Mouse (Mus musculus) liver, embryonic 15.5 days (tissue): ENCODE data around the gene Atp7b. TPM values are rescaled to one million over a fixed set of nuclear protein-coding genes. Genes with fewer than 3 reads are reported as not detected.
A peak's percentile ranks its signal among the peaks of the same experiment; 100 is the strongest.

Experiments used
- ATAC-seq: fragments of 200-750 bp; cut with Nextera tagmentation; 2 replicates; pipeline ENCODE4 v1.8.0; 2017; ENCODE audit warnings: moderate number of reproducible peaks, mild to moderate bottlenecking, moderate library complexity; ENCODE audit not compliant: insufficient read depth
- H3K27ac ChIP-seq: fragments of 300-500 bp; sonication (generic); replicated peaks from 2 replicates; pipeline ENCODE4 v1.5.1; 2015; ENCODE audit warnings: mild to moderate bottlenecking, inconsistent platforms
- H3K27me3 ChIP-seq: fragments of 300-500 bp; sonication (generic); 2 replicates; pipeline ENCODE4 v1.6.1; 2015; ENCODE audit warnings: mild to moderate bottlenecking, inconsistent platforms
- H3K36me3 ChIP-seq: fragments of 300-500 bp; sonication (generic); replicated peaks from 2 replicates; pipeline ENCODE4 v1.6.1; 2015; ENCODE audit warnings: moderate library complexity, mild to moderate bottlenecking, inconsistent platforms
- H3K4me1 ChIP-seq: fragments of 300-500 bp; sonication (generic); replicated peaks from 2 replicates; pipeline ENCODE4 v1.6.1; 2015; ENCODE audit warnings: inconsistent platforms
- H3K4me2 ChIP-seq: fragments of 300-500 bp; sonication (generic); 2 replicates; pipeline ENCODE4 v1.6.1; 2015; ENCODE audit warnings: moderate library complexity, mild to moderate bottlenecking, inconsistent platforms
- H3K4me3 ChIP-seq: fragments of 300-500 bp; sonication (generic); replicated peaks from 2 replicates; pipeline ENCODE4 v1.5.1; 2015; ENCODE audit warnings: mild to moderate bottlenecking, inconsistent platforms
- H3K9ac ChIP-seq: fragments of 300-500 bp; sonication (generic); 2 replicates; pipeline ENCODE4 v1.6.1; 2015; ENCODE audit warnings: moderate library complexity, mild to moderate bottlenecking, inconsistent platforms
- H3K9me3 ChIP-seq: fragments of 300-500 bp; sonication (generic); replicated peaks from 2 replicates; pipeline ENCODE4 v1.6.1; 2016; ENCODE audit warnings: inconsistent platforms
- WGBS: fragments of 180-500 bp; shearing (Covaris S2); methylation state at CpG from one replicate; pipeline ENCODE4 v1.1.7; 2015; ENCODE audit warnings: mixed read lengths; ENCODE audit not compliant: insufficient replicate concordance; 5-methylcytosine and 5-hydroxymethylcytosine counted together
- polyA plus RNA-seq: library from polyadenylated mRNA; unstranded; fragments of >200 nt; fragmentation: Nextera tagmentation; extraction: Ambion mirVana; gene quantifications from 2 replicates; pipeline ENCODE4 v1.2.1, GENCODE M21; 2015

The Atp7b gene
- 11.6 and 12.3 TPM in 2 replicates for polyA plus RNA-seq

GRCm38 (mm10) chr8:22059821-22060445 lies at the start of gene Atp7b:
Gene Atp7b (minus strand): TSS chr8:22060305.
- peak within 1 kb of the TSS; percentile 78 for H3K4me3 ChIP-seq
- peak within 1 kb of the TSS; percentile 90 for H3K4me2 ChIP-seq
- H3K9ac ChIP-seq, result peak within 1 kb of the TSS; percentile 87
- peak; percentile 66 for ATAC-seq
- H3K36me3 ChIP-seq, result peaks cover 23% of the 10 kb centered on the region
- H3K9me3 ChIP-seq, result no peaks in the 10 kb centered on the region
- peak within 1 kb of the TSS; percentile 83 for H3K27ac ChIP-seq
- peaks cover 59% of the 10 kb centered on the region for H3K4me1 ChIP-seq
- under 1% methylated on average over 44 of the region's 46 CpGs for WGBS
- no peaks in the 10 kb centered on the region for H3K27me3 ChIP-seq

- H3K4me3 ChIP-seq, result no peak overlapping the region
- H3K27me3 ChIP-seq, result no peaks in the 10 kb centered on the region
- ATAC-seq, result no peak
- no peaks in the 10 kb centered on the region for H3K4me1 ChIP-seq
- no peak overlapping the region for H3K9ac ChIP-seq
- H3K36me3 ChIP-seq, result no peaks in the 10 kb centered on the region
- H3K9me3 ChIP-seq, result no peaks in the 10 kb centered on the region
- WGBS, result 61% methylated on average over 4 of the region's 4 CpGs
- H3K27ac ChIP-seq, result no peak overlapping the region
- H3K4me2 ChIP-seq, result no peak overlapping the region
Measured at GRCm38 (mm10) chr8:22107020-22107419, 46.9 kb upstream of the Atp7b start.

GRCm38 (mm10) chr8:22091568-22091967 lies 31.5 kb upstream of the Atp7b start:
- no peak for ATAC-seq
- Histone ChIP-seq H3K4me2 (no peak overlapping the region), H3K27me3 (no peaks in the 10 kb centered on the region), H3K36me3 (no peaks in the 10 kb centered on the region), H3K4me1 (no peaks in the 10 kb centered on the region), H3K9ac (no peak overlapping the region), H3K4me3 (no peak overlapping the region), H3K9me3 (no peaks in the 10 kb centered on the region), H3K27ac (no peak overlapping the region)
- 49% methylated on average over 8 of the region's 8 CpGs for WGBS

- Histone ChIP-seq H3K4me2 (no peak overlapping the region), H3K4me3 (no peak overlapping the region), H3K4me1 (no peaks in the 10 kb centered on the region), H3K36me3 (no peaks in the 10 kb centered on the region), H3K27me3 (no peaks in the 10 kb centered on the region), H3K9me3 (no peaks in the 10 kb centered on the region), H3K27ac (no peak overlapping the region), H3K9ac (no peak overlapping the region)
- no peak for ATAC-seq
- 82% methylated on average over 4 of the region's 4 CpGs for WGBS
Measured at GRCm38 (mm10) chr8:22089226-22089625, 29.1 kb upstream of the Atp7b start.

- no peak overlapping the region for H3K9ac ChIP-seq
- ATAC-seq, result no peak
- WGBS, result 62% methylated on average over 9 of the region's 9 CpGs
- H3K27me3 ChIP-seq, result no peaks in the 10 kb centered on the region
- H3K4me2 ChIP-seq, result no peak overlapping the region
- H3K4me3 ChIP-seq, result no peak overlapping the region
- no peaks in the 10 kb centered on the region for H3K9me3 ChIP-seq
- H3K36me3 ChIP-seq, result no peaks in the 10 kb centered on the region
- H3K4me1 ChIP-seq, result 0 out of 2 replicates have a peak, but pooled peaks cover 3% of the 10 kb centered on the region
- no peak overlapping the region for H3K27ac ChIP-seq
Measured at GRCm38 (mm10) chr8:22079313-22080007, 19.4 kb upstream of the Atp7b start.

GRCm38 (mm10) chr8:22061126-22061525 lies 1.0 kb upstream of the Atp7b start:
- Histone ChIP-seq H3K4me1 (peaks cover 47% of the 10 kb centered on the region), H3K27me3 (no peaks in the 10 kb centered on the region), H3K4me3 (peak overlapping the region; percentile 78), H3K27ac (no peak overlapping the region), H3K9me3 (no peaks in the 10 kb centered on the region), H3K4me2 (peak overlapping the region; percentile 90), H3K36me3 (peaks cover 35% of the 10 kb centered on the region), H3K9ac (peak overlapping the region; percentile 55)
- no peak for ATAC-seq
- WGBS, result 5% methylated on average over 3 of the region's 3 CpGs

GRCm38 (mm10) chr8:22060446-22060889 lies 363 bp upstream of the Atp7b start, which contains the start of gene Alg11:
Gene Alg11 (plus strand): TSS chr8:22060721.
- no peaks in the 10 kb centered on the region for H3K9me3 ChIP-seq
- WGBS, result under 1% methylated on average over 34 of the region's 36 CpGs
- H3K27ac ChIP-seq, result peak within 1 kb of the TSS; percentile 83
- peak; percentile 95 for ATAC-seq
- peak within 1 kb of the TSS; percentile 90 for H3K4me2 ChIP-seq
- H3K27me3 ChIP-seq, result no peaks in the 10 kb centered on the region
- H3K36me3 ChIP-seq, result peaks cover 29% of the 10 kb centered on the region
- peak within 1 kb of the TSS; percentile 87 for H3K9ac ChIP-seq
- peaks cover 54% of the 10 kb centered on the region for H3K4me1 ChIP-seq
- H3K4me3 ChIP-seq, result peak within 1 kb of the TSS; percentile 78

- WGBS, result 15% methylated on average over 11 of the region's 11 CpGs
- no peaks in the 10 kb centered on the region for H3K9me3 ChIP-seq
- H3K27ac ChIP-seq, result peak overlapping the region; percentile 83
- peak overlapping the region; percentile 78 for H3K4me3 ChIP-seq
- H3K27me3 ChIP-seq, result no peaks in the 10 kb centered on the region
- peak overlapping the region; percentile 90 for H3K4me2 ChIP-seq
- peaks cover 66% of the 10 kb centered on the region for H3K4me1 ChIP-seq
- no peak for ATAC-seq
- H3K36me3 ChIP-seq, result peaks cover 18% of the 10 kb centered on the region
- peak overlapping the region; percentile 87 for H3K9ac ChIP-seq
Measured at GRCm38 (mm10) chr8:22059153-22059738, 859 bp downstream of the Atp7b start.

GRCm38 (mm10) chr8:22058368-22058767 lies 1.7 kb downstream of the Atp7b start:
- Histone ChIP-seq H3K9ac (peak overlapping the region; percentile 45), H3K27ac (peak overlapping the region; percentile 83), H3K4me2 (peak overlapping the region; percentile 90), H3K4me1 (peaks cover 75% of the 10 kb centered on the region), H3K4me3 (peak overlapping the region; percentile 78), H3K27me3 (no peaks in the 10 kb centered on the region), H3K36me3 (peaks cover 17% of the 10 kb centered on the region), H3K9me3 (no peaks in the 10 kb centered on the region)
- 12% methylated on average over 9 of the region's 9 CpGs for WGBS
- peak; percentile 15 for ATAC-seq

- H3K4me1 ChIP-seq, result peaks cover 70% of the 10 kb centered on the region
- no peak for ATAC-seq
- no peaks in the 10 kb centered on the region for H3K27me3 ChIP-seq
- H3K36me3 ChIP-seq, result peaks cover 12% of the 10 kb centered on the region; the same call in 1 of the 2 replicates
- H3K9ac ChIP-seq, result no peak overlapping the region
- H3K4me2 ChIP-seq, result peak overlapping the region; percentile 90
- peak overlapping the region; percentile 83 for H3K27ac ChIP-seq
- 22% methylated on average over 3 of the region's 3 CpGs for WGBS
- no peaks in the 10 kb centered on the region for H3K9me3 ChIP-seq
- 0 out of 2 replicates have a peak overlapping the region, but pooled peaks have one; percentile 1 for H3K4me3 ChIP-seq
Measured at GRCm38 (mm10) chr8:22056850-22057249, 3.3 kb downstream of the Atp7b start.

GRCm38 (mm10) chr8:22055492-22055877 lies 4.6 kb downstream of the Atp7b start:
- Histone ChIP-seq H3K4me1 (peaks cover 62% of the 10 kb centered on the region), H3K4me2 (peak overlapping the region; percentile 90), H3K27ac (peak overlapping the region; percentile 83), H3K4me3 (peak overlapping the region; percentile 24), H3K9ac (0 out of 2 replicates have a peak overlapping the region, but pooled peaks have one; percentile 6), H3K27me3 (no peaks in the 10 kb centered on the region), H3K9me3 (no peaks in the 10 kb centered on the region), H3K36me3 (peaks cover 11% of the 10 kb centered on the region; the same call in 1 of the 2 replicates)
- WGBS, result 53% methylated on average over 2 of the region's 2 CpGs
- ATAC-seq, result no peak
